Mouse (Mus musculus) embryonic stem cell, embryonic (primary cell): ENCODE results near the gene Lars2.
"Not testable (repeated sequence)": the region's sequence is repeated elsewhere in the genome, so short reads cannot be mapped to it uniquely, and the experiment has no call there.

Experiments
- CTCF ChIA-PET, 4 experiments: fragments of 300-600 bp in 2 of 4; fragments of 350-600 bp in 2 of 4; sonication (Branson Sonifier 250); formaldehyde crosslinking; loops; one replicate each; lab custom pipeline; 2022; ENCODE audit warnings: inconsistent platforms in 2 of 4; lab: Charles Lee
- POLR2A ChIA-PET, 4 experiments: fragments of 300-600 bp in 2 of 4; fragments of 350-600 bp in 2 of 4; sonication (Branson Sonifier 250); formaldehyde crosslinking; loops; one replicate each; lab custom pipeline; 2022; ENCODE audit warnings: antibody characterized with exemption in 4 of 4, inconsistent platforms in 1 of 4; lab: Charles Lee

Gene Lars2

DNA sequence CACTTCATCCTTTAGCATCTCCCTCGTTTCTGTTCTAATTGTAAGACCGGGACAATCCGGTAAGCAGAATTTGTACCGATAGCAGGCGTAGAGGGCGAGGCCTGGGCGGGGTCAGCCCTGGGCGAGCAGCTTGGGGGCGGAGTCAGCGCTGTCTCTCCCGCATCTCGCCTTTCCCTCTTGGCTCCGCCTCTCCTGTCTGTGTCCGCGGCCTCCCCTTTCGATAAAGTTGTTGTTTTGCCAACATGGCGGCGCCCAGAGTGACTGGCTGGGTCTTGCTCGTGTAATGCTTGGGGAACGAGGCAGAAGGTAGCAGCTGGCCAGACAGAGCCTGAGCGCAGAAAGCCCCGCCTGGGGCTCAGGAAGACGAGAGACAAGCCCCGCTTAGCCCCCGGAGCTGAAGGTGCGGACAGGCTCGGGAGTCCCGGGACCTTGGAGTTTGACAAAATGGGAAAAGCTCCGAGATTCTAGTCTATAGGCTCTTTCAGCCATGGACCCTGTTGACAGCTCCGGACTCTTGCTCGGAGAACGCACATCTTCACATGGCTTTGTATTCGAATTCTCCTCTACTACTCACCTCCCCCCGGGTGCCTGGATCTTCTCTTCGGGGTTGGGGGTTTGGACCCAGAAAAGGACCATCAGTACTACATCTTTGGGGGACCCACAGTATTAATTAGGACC is at the start of gene Lars2:
Lars2 (plus strand) TSS at position 220 of the 678 bp plus-strand sequence.
- ChIA-PET POLR2A (interaction anchor here (0.7 to 2.9 kb wide), 57 partner anchors 8 to 1109 kb away, joined by 3 to 20 read pairs (median 4); partner anchors contain the start of genes Sacm1l (in 3 of the 4), Tmem158 (in 2 of the 4), Exosc7 (in 1 of the 4) and Fyco1 (in 1 of the 4)), CTCF (interaction anchor here (0.5 to 1.8 kb wide), 6 partner anchors 114 to 506 kb away, joined by 3 to 8 read pairs (median 4); partner anchors contain the start of gene Sacm1l (in 1 of the 4))

DNA sequence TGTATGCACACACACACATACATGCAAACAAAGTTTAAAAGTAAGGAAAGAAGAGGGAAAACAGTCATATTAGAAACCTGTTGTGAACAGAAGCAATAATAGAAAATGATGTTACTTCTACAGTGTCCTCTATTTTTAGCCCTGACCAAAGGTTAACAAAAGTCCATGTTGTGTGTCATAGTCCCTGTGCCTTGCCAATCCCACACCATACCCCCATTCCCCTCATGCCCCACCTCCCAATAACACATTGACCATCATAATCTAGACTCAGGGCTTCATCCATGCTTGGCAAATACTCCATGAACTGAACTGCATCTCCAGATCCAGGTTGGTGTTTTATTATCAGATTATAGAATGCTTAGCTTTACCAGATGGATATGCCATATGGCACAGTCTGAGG is 40.6 kb upstream of the Lars2 start:
- POLR2A ChIA-PET, result no interaction called here
- CTCF ChIA-PET, result no interaction called here

DNA sequence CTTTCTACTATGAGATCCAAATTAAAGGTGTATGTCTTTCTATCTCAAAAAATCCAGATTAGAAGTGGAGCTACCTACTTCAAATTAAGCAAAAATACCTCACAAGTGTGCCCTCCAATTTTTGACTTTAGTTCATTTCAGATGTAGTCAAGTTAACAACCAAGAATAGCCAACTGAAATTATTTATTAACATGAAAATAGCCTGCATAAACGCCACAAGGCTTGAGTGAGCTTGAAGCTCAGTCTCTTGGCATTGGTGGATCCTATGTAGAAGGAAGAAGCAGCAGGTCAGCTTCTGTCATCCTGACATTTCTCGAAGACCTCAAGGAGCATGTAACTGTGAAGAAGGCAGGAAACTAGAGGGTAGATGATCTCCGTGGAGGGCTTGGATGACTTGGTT is 38.4 kb upstream of the Lars2 start:
- ChIA-PET POLR2A (no interaction called here), CTCF (no interaction called here)

DNA sequence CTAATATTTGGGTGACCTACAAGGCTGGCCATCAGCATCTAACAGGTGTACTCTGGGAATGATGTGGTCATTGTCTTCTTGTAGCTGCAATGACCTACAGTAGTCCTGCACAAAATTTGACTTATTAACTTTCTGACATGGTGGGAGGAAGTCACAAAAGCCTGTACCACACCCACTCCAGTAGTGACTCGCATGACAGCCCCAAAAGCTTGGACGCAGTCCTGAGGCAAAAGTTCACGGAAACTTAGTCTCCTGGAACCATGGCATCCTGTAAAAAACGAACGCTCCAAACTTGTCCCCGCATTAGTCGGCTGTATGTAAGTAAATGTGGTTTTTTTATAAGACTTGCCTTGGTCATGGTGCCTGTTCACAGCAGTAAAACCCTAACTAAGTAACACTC is 36.9 kb upstream of the Lars2 start:
- CTCF ChIA-PET, result no interaction called here
- POLR2A ChIA-PET, result no interaction called here

DNA sequence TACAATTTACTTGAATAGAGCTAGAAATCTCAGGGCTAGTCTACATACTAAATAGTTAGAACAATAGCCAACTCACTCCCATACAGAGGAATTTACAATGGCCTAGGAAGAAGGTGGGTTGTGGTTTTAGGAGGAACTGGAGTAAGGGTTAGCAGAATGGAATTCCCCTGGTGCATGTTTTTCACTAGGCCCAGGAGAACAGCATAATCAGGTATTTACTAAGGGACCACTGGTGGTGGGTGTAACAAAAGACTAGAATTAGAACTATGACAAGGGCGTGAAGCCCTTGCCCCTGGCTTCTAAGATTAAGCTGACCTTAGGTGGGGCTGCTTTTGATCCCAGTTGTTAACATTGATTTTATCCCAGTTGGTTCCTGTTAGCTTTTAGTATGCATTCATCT is 36.5 kb upstream of the Lars2 start:
- ChIA-PET POLR2A (interaction anchor here in 1 of 4 experiments (0.7 kb wide), 1 partner anchor 46 kb away, joined by 4 read pairs; no protein-coding TSS in a partner anchor), CTCF (interaction anchor here in 2 of 4 experiments (0.6 to 0.8 kb wide), 2 partner anchors 79 to 1848 kb away, joined by 3 read pairs; no protein-coding TSS in a partner anchor)

DNA sequence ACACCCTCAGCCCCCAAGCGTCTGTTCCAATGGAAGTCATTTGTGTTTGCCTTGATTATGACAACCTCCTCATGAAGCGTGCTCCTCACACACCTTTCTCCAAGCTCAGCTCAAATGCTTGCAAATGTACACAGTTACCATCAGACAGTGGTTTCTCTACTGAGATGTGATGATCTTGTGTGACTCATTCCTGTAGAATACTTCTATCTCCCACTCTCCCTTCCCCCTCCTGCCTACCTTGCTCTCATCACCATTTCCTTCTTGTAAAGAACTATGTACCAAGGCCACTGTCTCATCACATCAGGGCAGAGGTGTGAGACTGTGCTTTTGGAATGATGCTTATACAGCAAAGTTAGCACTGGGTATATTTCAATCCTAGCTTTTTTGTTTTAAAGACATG is 33.2 kb upstream of the Lars2 start:
- ChIA-PET CTCF (no interaction called here), POLR2A (interaction anchor here in 1 of 4 experiments (1.4 kb wide), 1 partner anchor 33 kb away, joined by 4 read pairs; the partner anchor contains the start of gene Lars2)

DNA sequence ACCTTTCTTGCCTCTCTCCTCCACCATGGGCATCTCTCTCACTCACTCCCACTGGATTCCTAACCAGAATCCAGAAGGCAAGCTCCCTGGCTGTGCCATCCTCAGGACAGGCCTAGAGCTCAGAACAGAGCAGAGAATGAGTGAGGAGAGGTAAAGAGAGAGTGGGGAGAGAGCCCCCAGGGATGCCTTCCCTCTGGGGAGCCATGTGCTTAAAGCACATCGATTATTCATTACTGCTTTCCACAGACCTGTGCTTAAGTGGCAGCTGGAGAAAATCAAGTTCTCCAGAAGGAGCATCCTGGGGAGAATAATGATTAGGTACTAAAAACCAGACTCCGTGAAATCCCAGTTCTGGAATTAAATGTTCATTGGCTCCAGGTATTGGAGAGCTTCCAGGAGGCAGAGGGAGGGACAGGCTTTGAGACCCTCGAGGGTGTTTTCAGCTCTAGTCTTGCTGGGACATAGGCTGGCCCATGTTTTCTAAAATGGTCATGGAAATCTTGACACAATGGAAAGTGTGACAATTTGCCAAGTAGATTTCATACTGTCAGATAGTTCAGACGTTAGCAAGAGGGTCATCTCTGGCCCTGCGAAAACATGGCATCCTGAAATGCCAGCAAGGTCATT is 31.6 kb upstream of the Lars2 start:
- ChIA-PET POLR2A (no interaction called here), CTCF (no interaction called here)

DNA sequence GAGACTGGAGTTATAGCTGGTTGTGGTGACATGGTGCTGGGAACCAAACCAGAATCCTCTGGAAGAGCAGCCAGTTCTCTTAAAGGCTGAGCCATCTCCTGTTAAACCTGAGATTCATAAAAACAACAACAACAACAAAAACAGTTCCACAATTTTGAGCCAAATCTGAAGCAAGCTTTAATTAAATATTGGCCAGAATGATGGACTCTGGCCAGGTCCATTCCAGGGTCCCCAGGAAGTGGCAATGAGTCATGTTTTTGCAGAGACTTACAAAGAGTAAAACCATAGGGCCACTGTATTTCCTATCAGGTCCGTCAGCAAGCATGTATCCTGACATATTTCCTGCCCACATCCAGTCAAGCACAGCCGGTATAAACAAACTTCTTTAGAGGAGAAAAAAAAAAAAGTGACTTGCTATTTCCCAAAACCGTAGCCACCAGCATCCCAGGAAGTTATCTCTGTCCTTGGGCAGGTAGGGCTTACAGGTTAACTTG is 27.0 kb upstream of the Lars2 start:
- POLR2A ChIA-PET, result interaction anchor here in 1 of 4 experiments (1.0 kb wide), 1 partner anchor 27 kb away, joined by 4 read pairs; the partner anchor contains the start of gene Lars2
- CTCF ChIA-PET, result no interaction called here

DNA sequence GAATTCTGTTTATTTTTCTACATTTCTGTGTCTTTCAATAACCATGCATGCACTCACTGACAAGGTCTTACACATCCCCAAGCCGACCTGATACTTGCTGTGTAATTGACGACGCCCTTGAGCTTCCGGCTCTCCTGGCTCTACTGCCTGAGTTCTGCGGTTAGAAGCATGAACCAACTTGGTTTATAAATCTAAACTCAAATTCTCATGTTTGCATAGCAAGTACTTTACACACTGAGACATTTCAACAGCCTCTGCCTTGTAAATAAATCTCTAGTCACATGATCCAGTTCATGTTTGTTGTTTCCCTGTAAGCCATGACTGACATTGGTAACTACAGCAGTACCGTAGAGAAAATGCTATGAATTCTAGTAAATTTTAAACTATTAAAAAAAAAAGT is 25.5 kb upstream of the Lars2 start:
- CTCF ChIA-PET, result no interaction called here

DNA sequence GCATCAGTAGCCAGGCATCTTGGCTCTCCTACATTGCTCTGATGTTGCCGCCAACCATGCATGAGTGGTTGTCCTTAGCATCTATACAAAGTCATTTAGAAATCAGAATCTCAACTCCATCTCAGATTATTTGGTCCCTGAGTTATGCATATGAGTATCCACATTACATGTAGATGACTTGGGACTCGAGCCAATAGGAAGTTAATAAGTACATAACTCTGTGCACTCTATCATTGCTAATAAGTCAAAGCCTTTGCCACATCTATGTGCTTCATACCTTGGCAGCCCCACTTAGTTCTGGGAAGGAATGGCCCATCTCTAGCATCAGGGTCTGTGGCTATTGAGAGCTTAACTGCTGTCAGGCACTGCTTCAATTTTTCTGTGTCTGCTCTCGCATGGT is 23.7 kb upstream of the Lars2 start:
- ChIA-PET POLR2A (interaction anchor here in 1 of 4 experiments (0.5 kb wide), 1 partner anchor 468 kb away, joined by 3 read pairs; no protein-coding TSS in a partner anchor), CTCF (no interaction called here)

More for the DNA sequence above, 25.5 kb upstream of the Lars2 start:
- POLR2A ChIA-PET, result no interaction called here

DNA sequence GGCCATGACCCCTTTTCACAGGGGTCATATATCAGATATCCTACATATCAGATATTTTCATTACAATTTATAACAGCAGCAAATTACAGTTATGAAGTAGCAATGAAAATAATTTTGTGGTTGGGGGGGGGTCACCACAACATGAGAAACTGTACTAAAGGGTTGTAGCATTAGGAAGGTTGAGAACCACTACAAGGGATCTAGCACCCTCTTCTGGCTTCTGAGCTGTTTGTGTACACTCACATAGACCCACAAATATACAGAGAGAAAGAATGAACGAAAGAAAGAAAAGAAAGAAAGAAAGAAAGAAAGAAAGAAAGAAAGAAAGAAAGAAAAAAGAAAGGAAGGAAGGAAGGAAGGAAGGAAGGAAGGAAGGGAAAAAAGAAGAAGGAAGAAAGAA is 17.4 kb upstream of the Lars2 start:
- CTCF ChIA-PET, result not testable (repeated sequence)

DNA sequence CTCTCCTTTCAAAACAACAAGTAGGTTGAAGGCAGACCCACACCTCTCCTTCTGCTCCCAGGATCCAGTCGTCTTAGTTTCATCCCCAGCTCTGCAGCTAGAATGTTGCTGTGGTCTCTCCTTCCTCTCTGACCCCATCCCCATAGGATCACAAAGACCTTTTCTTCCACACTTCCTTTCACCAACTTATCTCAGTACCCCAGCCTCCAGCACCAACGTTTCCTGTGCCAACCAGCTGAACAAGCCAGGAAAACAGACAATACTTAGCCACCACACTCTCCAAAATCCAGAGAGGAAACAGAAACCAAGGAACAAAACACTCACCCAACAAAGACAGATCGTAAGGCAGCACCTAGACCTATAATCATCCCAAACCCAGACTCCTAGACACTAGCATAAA is 6.7 kb upstream of the Lars2 start:
- POLR2A ChIA-PET, result no interaction called here
- CTCF ChIA-PET, result no interaction called here

More for the DNA sequence above, 17.4 kb upstream of the Lars2 start:
- POLR2A ChIA-PET, result not testable (repeated sequence)

DNA sequence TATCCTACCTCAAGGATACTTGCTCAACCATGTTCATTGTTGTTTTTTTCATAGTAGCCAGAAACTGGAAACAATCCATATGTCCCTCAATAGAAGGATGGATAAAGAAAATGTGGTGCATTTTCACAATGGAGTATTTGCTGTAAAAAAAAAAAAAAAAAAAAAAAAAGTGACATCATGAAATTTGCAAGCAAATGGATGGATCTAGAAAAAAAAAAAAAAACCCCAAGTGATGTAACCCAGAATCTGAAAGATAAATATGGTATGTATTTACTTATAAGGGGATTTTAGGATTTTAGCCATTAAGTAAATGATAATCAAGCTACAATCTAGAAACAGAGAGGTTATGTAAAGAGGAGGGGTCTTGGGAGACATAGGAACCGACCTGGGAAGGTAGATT is 1.4 kb upstream of the Lars2 start:
- ChIA-PET CTCF (interaction anchor here in 1 of 4 experiments (0.7 kb wide), 1 partner anchor 1369 kb away, joined by 3 read pairs; no protein-coding TSS in a partner anchor), POLR2A (interaction anchor here in 2 of 4 experiments (1.3 to 2.9 kb wide), 8 partner anchors 8 to 487 kb away, joined by 4 to 20 read pairs (median 12); partner anchors contain the start of genes Sacm1l (in 2 of the 2), Fyco1 (in 1 of the 2) and Tmem158 (in 1 of the 2))

DNA sequence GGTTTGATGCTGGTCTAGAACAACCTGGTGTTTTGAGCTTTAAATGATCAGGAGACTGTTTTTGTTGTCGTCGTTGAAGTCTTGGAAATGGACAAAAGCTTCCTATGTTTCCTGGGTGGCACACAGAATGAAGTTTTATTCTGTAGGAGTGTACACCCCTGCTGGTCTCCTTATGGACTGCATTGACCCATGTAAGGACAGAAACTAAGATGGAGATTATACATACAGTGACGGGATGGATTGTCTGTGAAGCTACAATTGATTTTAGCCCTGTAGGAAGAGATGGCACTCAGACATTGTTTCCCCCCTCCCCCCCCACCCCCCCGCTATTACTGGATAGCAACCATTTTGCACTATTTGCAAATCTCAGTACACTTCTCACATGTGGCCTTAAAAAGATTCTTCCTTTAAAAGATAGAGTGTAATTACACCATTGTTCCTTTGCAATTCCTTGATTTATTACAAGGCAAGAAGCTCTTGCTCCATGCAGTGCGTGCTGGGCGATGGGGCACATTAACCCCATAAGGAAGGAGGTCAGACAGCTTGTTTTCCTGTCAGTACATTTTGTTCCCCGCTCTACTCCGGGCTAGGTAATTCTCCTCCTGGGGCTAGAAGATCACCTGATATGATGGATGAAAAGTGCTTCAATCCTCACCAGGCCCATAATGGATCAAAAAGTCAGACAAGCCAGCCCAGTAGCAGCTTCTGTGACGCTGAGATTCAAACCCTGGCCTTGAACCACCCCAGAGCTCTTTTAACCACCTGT is 602 bp upstream of the Lars2 start:
- CTCF ChIA-PET, result interaction anchor here in 3 of 4 experiments (0.7 to 1.8 kb wide), 6 partner anchors 113 to 1370 kb away, joined by 3 to 8 read pairs (median 4); partner anchors contain the start of gene Sacm1l (in 1 of the 3)

DNA sequence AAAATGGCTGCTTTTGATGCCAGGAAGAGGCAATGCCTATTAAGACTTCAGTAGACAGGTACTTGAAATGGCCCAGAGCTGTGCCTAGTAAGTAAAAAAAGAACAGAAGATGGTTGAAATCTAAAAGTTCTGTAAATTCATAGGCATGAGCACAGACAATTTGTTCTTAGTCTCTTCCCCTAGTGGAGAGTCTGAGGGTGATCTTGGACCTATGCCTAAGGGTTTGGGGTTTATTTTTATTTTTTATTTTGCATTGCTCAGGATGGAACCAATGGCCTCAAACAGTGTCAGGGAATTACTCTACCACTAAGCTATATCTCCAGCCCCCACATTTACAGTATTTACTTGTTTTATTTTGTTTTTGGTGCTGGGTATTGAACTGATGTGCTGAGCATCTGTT is 909 bp downstream of the Lars2 start:
- CTCF ChIA-PET, result interaction anchor here in 2 of 4 experiments (1.7 to 1.8 kb wide), 2 partner anchors 115 to 209 kb away, joined by 5 to 8 read pairs; no protein-coding TSS in a partner anchor

More for the DNA sequence above, 602 bp upstream of the Lars2 start:
- POLR2A ChIA-PET, result interaction anchor here (0.7 to 2.9 kb wide), 55 partner anchors 9 to 1110 kb away, joined by 3 to 20 read pairs (median 4); partner anchors contain the start of genes Sacm1l (in 3 of the 4), Tmem158 (in 2 of the 4), Exosc7 (in 1 of the 4) and Fyco1 (in 1 of the 4)

DNA sequence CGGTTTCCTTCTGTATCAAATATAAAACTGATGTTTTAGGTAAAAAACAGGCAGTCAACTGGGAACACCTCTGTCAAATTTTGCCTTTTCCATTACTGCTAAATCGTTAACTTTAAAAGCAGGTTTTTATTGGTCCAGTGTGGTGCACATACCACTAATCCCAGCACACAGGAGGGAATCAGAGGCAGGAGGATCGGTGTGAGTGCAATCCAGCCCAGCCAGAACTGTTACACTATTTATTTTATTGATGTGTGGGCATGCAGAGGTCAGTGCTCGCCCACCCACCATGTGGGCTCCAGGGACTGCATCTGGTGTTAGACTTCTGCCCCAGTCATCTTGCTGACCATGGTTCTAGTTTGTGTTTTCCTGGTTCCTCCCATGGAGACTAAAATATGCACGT is 15.7 kb downstream of the Lars2 start:
- POLR2A ChIA-PET, result interaction anchor here in 2 of 4 experiments (1.7 to 1.8 kb wide), 2 partner anchors 16 kb away, joined by 6 to 8 read pairs; partner anchors contain the start of gene Lars2 (in 2 of the 2)
- CTCF ChIA-PET, result no interaction called here

More for the DNA sequence above, 909 bp downstream of the Lars2 start:
- POLR2A ChIA-PET, result interaction anchor here (0.6 to 2.9 kb wide), 31 partner anchors 8 to 560 kb away, joined by 3 to 20 read pairs (median 5); partner anchors contain the start of genes Tmem158 (in 2 of the 4), Exosc7 (in 1 of the 4), Fyco1 (in 1 of the 4) and Limd1 (in 1 of the 4)

DNA sequence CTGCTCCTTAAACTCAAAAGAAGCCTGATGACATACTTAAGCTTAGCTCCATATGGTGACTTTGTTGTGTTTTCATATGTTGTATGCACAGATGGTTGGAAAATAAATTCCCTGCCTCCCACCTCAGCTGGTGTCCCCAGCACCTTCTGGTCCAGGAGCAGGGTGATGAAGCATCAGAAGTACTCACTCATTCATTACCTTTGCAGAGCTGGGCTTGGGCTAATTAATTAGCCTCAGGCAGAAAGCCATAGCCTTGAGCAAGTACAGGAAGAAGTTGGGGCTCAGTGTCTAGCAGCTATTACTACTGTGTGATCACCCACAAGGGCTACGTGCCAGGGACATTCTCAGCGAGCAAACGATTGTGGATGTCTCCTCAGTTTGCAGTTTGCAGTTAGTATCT is 18.0 kb downstream of the Lars2 start:
- POLR2A ChIA-PET, result interaction anchor here in 2 of 4 experiments (1.4 to 3.1 kb wide), 3 partner anchors 17 to 18 kb away, joined by 3 to 14 read pairs (median 4); partner anchors contain the start of gene Lars2 (in 2 of the 2)
- CTCF ChIA-PET, result no interaction called here
